ENCODE assay signal across 11 mouse cellular contexts in genomic region chr14:122484844-122485551, GRCm38 (mm10). TPM values are rescaled to one million over a fixed set of nuclear protein-coding genes. Genes with fewer than 3 reads are reported as not detected.
DNase-seq lines count a peak whose midpoint lies in the region; ATAC-seq and TF ChIP-seq lines count a peak whose summit lies in the region.
"Had no signal": no experiment of that assay in that cellular context is flagged by ENCODE, and none has a peak within 500 bp of the region (broad histone marks: within the 10 kb centered on the region; RNA-seq: fewer than 3 reads in every experiment).

No protein-coding gene starts in this region.

- DNase-seq in CH12.LX (ENCODE audit: extremely low read depth), result no peak
- DNase-seq in cerebellum, adult 9-10 months, result peak; percentile 72
- peak; percentile 56 for DNase-seq in forebrain, embryonic 14.5 days (ENCODE audit: low spot score)
- DNase-seq in thymus, postnatal 25 days, result no peak
- DNase-seq: right cerebral cortex, adult 18-20 months; thymus, postnatal 36 days had no signal

- H3K9me3 ChIP-seq in CH12.LX (replicated peaks; ENCODE audit: low read length), result no peaks in the 10 kb centered on the region
- H3K9me3 ChIP-seq in forebrain, embryonic 14.5 days (replicated peaks; ENCODE audit: control insufficient read depth, low read length), result no peaks in the 10 kb centered on the region
- no peaks in the 10 kb centered on the region for H3K9me3 ChIP-seq in heart, embryonic 11.5 days (replicated peaks; ENCODE audit: control insufficient read depth, low read length)

- ATAC-seq in forebrain, embryonic 14.5 days, result peak; percentile 21; the same call in 1 of the 2 replicates
- ATAC-seq in megakaryocyte-erythroid progenitor cell, adult 5-6 weeks (replicated peaks; ENCODE audit: low FRiP score, low TSS enrichment, poor library complexity, severe bottlenecking), result 0 out of 2 replicates have a peak, but pooled peaks have one; percentile 15
- no peak for ATAC-seq in erythroblast, adult 5-6 weeks (replicated peaks; ENCODE audit: low FRiP score, poor library complexity, severe bottlenecking)
- no peak for ATAC-seq in heart, embryonic 11.5 days (replicated peaks; ENCODE audit: insufficient number of reproducible peaks, low FRiP score, low TSS enrichment)
- ATAC-seq in activated CD4-positive, CD25-positive, alpha-beta regulatory T cell, adult 4 months, result no peak

- TF ChIP-seq CTCF in CH12.LX (conservative IDR thresholded peaks at IDR 0.05 in 1 of 2, IDR thresholded peaks at IDR 0.05 in 1 of 2; ENCODE audit: low read depth in 2 of 2, low read length in 2 of 2), result no peak

- TF ChIP-seq POLR2A in CH12.LX (IDR thresholded peaks at IDR 0.05; ENCODE audit: low read depth, low read length), result no peak

- peaks cover 4 to 26% of the 10 kb centered on the region in 2 experiments; a peak in 2 of 4 replicates for H3K4me1 ChIP-seq in CH12.LX (ENCODE audit: control insufficient read depth in 1 of 2, insufficient read depth in 2 of 2)
- peaks cover 9% of the 10 kb centered on the region; the same call in 1 of the 2 replicates for H3K4me1 ChIP-seq in forebrain, embryonic 14.5 days (ENCODE audit: control insufficient read depth, insufficient read depth, low read length)
- H3K4me1 ChIP-seq in heart, embryonic 11.5 days (ENCODE audit: control insufficient read depth, insufficient read depth, low read length), result no peaks in the 10 kb centered on the region

- H3K27me3 ChIP-seq in CH12.LX (replicated peaks), result no peaks in the 10 kb centered on the region
- H3K27me3 ChIP-seq in forebrain, embryonic 14.5 days (replicated peaks; ENCODE audit: control insufficient read depth, insufficient read depth, low read length), result peaks cover 57% of the 10 kb centered on the region
- H3K27me3 ChIP-seq in heart, embryonic 11.5 days (ENCODE audit: control insufficient read depth, insufficient read depth, low read length), result peaks cover 83% of the 10 kb centered on the region

- no peak for TF ChIP-seq RAD21 in CH12.LX (IDR thresholded peaks at IDR 0.05; ENCODE audit: low read depth, low read length)

- no peak overlapping the region for H3K9ac ChIP-seq in CH12.LX (ENCODE audit: insufficient read depth, low read depth)
- H3K9ac ChIP-seq in forebrain, embryonic 14.5 days (ENCODE audit: low read length), result peak overlapping the region; percentile 37
- no peak overlapping the region for H3K9ac ChIP-seq in heart, embryonic 11.5 days (ENCODE audit: low read depth, low read length)

- 0 out of 2 replicates have a peak overlapping the region, but pooled peaks have one; percentile 67 for H3K4me2 ChIP-seq in CH12.LX (ENCODE audit: insufficient read depth, low read depth, poor library complexity, severe bottlenecking)
- peak overlapping the region; percentile 73 for H3K4me2 ChIP-seq in forebrain, embryonic 14.5 days (ENCODE audit: low read length)
- no peak overlapping the region for H3K4me2 ChIP-seq in heart, embryonic 11.5 days

- H3K27ac ChIP-seq in CH12.LX (ENCODE audit: insufficient read depth, low read depth), result no peak overlapping the region
- H3K27ac ChIP-seq in forebrain, embryonic 14.5 days (ENCODE audit: low read depth, low read length), result peak overlapping the region; percentile 66
- no peak overlapping the region for H3K27ac ChIP-seq in heart, embryonic 11.5 days (ENCODE audit: low read depth, low read length)

- no peak for TF ChIP-seq EP300 in CH12.LX (IDR thresholded peaks at IDR 0.05; ENCODE audit: low read length)

- in situ Hi-C loops in CH12.LX (cut with MboI; ENCODE audit: low pct_ligation_motif_present, low pct_unique_long_range_greater_than_20kb, low sequenced_read_pairs), result no loop called here

- no peaks in the 10 kb centered on the region for H3K79me2 ChIP-seq in CH12.LX (replicated peaks; ENCODE audit: control insufficient read depth, extremely low read depth, insufficient read depth, poor library complexity, severe bottlenecking)

- dilution Hi-C loops in CH12.LX (cut with MboI; ENCODE audit: extremely low pct_ligation_motif_present, extremely low pct_unique_long_range_greater_than_20kb, low sequenced_read_pairs), result no loop called here

- no peaks in the 10 kb centered on the region for H3K36me3 ChIP-seq in CH12.LX (replicated peaks in 1 of 2; ENCODE audit: control insufficient read depth in 1 of 2, insufficient read depth in 1 of 2, low read length in 1 of 2)
- H3K36me3 ChIP-seq in forebrain, embryonic 14.5 days (ENCODE audit: control insufficient read depth, insufficient read depth, low read length), result no peaks in the 10 kb centered on the region
- H3K36me3 ChIP-seq in heart, embryonic 11.5 days (ENCODE audit: control insufficient read depth, insufficient read depth, low read length), result no peaks in the 10 kb centered on the region

- H3K4me3 ChIP-seq in CH12.LX (replicated peaks in 1 of 3; ENCODE audit: low read depth in 2 of 3, low read length in 2 of 3, poor library complexity in 1 of 3), result no peak overlapping the region
- H3K4me3 ChIP-seq in forebrain, embryonic 14.5 days (ENCODE audit: low read depth, low read length), result peak overlapping the region; percentile 1; the same call in 1 of the 2 replicates
- H3K4me3 ChIP-seq in heart, embryonic 11.5 days (ENCODE audit: low read depth, low read length), result no peak overlapping the region

- WGBS in forebrain, embryonic 14.5 days, result 8% methylated on average over 24 of the region's 24 CpGs
- WGBS in heart, embryonic 11.5 days (ENCODE audit: insufficient replicate concordance), result under 1% methylated on average over 24 of the region's 24 CpGs

RNA-seq across cellular contexts. Expression of gene Gm10837, which starts 5.4 kb away (rescaled TPM):
- total RNA-seq in CH12.LX (2012; rRNA removed), result not detected in 2 replicates
- not detected in 2 replicates for total RNA-seq in CH12.LX (2014; rRNA removed)
- polyA plus RNA-seq in CH12.LX (2012; ENCODE audit: insufficient read length, low read depth), result not detected in 2 replicates
- polyA plus RNA-seq in forebrain, embryonic 14.5 days (2014; fragmentation: Nextera tagmentation; extraction: Ambion mirVana), result 0.32 and 0.55 TPM in 2 replicates
- not detected in 2 replicates for total RNA-seq in megakaryocyte-erythroid progenitor cell, adult 5-6 weeks (2014; fragmentation: Nextera tagmentation)
- total RNA-seq in megakaryocyte-erythroid progenitor cell, adult 5-6 weeks (2017), result not detected in 2 replicates
- not detected in 2 replicates for total RNA-seq in erythroblast, adult 5-6 weeks (2015; ENCODE audit: low replicate concordance)
- total RNA-seq in erythroblast, adult 5-6 weeks (2017; ENCODE audit: low replicate concordance), result not detected in 2 replicates
- 0.10 TPM in 1 of 2 replicates, not detected in the other for polyA plus RNA-seq in heart, embryonic 11.5 days (2014; fragmentation: Nextera tagmentation; extraction: Ambion mirVana)
- not detected for polyA plus RNA-seq in activated CD4-positive, CD25-positive, alpha-beta regulatory T cell, adult 4 months (2017; shearing (Covaris generic))
- total RNA-seq: heart, postnatal 10 days had no signal

RNA-seq across cellular contexts. Expression of gene Zic2, which starts 9.8 kb away (rescaled TPM):
- total RNA-seq in CH12.LX (2012; rRNA removed) (not detected in 2 replicates), CH12.LX (2014; rRNA removed) (not detected in 2 replicates)
- 0.13 TPM in 1 of 2 replicates, not detected in the other for polyA plus RNA-seq in CH12.LX (2012; ENCODE audit: insufficient read length, low read depth)
- 7.3 and 9.8 TPM in 2 replicates for polyA plus RNA-seq in forebrain, embryonic 14.5 days (2014; fragmentation: Nextera tagmentation; extraction: Ambion mirVana)
- total RNA-seq in megakaryocyte-erythroid progenitor cell, adult 5-6 weeks (2014; fragmentation: Nextera tagmentation), result not detected in 2 replicates
- total RNA-seq in megakaryocyte-erythroid progenitor cell, adult 5-6 weeks (2017), result not detected in 2 replicates
- not detected in 2 replicates for total RNA-seq in erythroblast, adult 5-6 weeks (2015; ENCODE audit: low replicate concordance)
- total RNA-seq in erythroblast, adult 5-6 weeks (2017; ENCODE audit: low replicate concordance), result not detected in 2 replicates
- polyA plus RNA-seq in heart, embryonic 11.5 days (2014; fragmentation: Nextera tagmentation; extraction: Ambion mirVana), result 0.07 TPM in 1 of 2 replicates, not detected in the other
- polyA plus RNA-seq in activated CD4-positive, CD25-positive, alpha-beta regulatory T cell, adult 4 months (2017; shearing (Covaris generic)), result not detected
- total RNA-seq: heart, postnatal 10 days had no signal

RNA-seq across cellular contexts. Expression of gene Zic5, which starts 19.5 kb away (rescaled TPM):
- total RNA-seq in CH12.LX (2012; rRNA removed), result 1.5 and 2.6 TPM in 2 replicates
- total RNA-seq in CH12.LX (2014; rRNA removed), result 1.3 and 2.0 TPM in 2 replicates
- 8.1 and 9.1 TPM in 2 replicates for polyA plus RNA-seq in CH12.LX (2012; ENCODE audit: insufficient read length, low read depth)
- polyA plus RNA-seq in forebrain, embryonic 14.5 days (2014; fragmentation: Nextera tagmentation; extraction: Ambion mirVana), result 9.5 and 10.9 TPM in 2 replicates
- not detected in 2 replicates for total RNA-seq in megakaryocyte-erythroid progenitor cell, adult 5-6 weeks (2014; fragmentation: Nextera tagmentation)
- not detected in 2 replicates for total RNA-seq in megakaryocyte-erythroid progenitor cell, adult 5-6 weeks (2017)
- total RNA-seq in erythroblast, adult 5-6 weeks (2015; ENCODE audit: low replicate concordance), result not detected in 2 replicates
- not detected in 2 replicates for total RNA-seq in erythroblast, adult 5-6 weeks (2017; ENCODE audit: low replicate concordance)
- polyA plus RNA-seq in heart, embryonic 11.5 days (2014; fragmentation: Nextera tagmentation; extraction: Ambion mirVana), result 0.16 TPM in 1 of 2 replicates, not detected in the other
- polyA plus RNA-seq in activated CD4-positive, CD25-positive, alpha-beta regulatory T cell, adult 4 months (2017; shearing (Covaris generic)), result under 1 TPM in 1 of 2 experiments, not detected in 1; 0.12 TPM
- total RNA-seq: heart, postnatal 10 days had no signal

RNA-seq across cellular contexts. Expression of gene Gm5089, which starts 34.1 kb away (rescaled TPM):
- total RNA-seq in CH12.LX (2012; rRNA removed) (not detected in 2 replicates), CH12.LX (2014; rRNA removed) (not detected in 2 replicates)
- polyA plus RNA-seq in CH12.LX (2012; ENCODE audit: insufficient read length, low read depth), result not detected in 2 replicates
- polyA plus RNA-seq in forebrain, embryonic 14.5 days (2014; fragmentation: Nextera tagmentation; extraction: Ambion mirVana), result 0.25 and 0.33 TPM in 2 replicates
- total RNA-seq in megakaryocyte-erythroid progenitor cell, adult 5-6 weeks (2014; fragmentation: Nextera tagmentation), result not detected in 2 replicates
- not detected in 2 replicates for total RNA-seq in megakaryocyte-erythroid progenitor cell, adult 5-6 weeks (2017)
- total RNA-seq in erythroblast, adult 5-6 weeks (2015; ENCODE audit: low replicate concordance), result not detected in 2 replicates
- not detected in 2 replicates for total RNA-seq in erythroblast, adult 5-6 weeks (2017; ENCODE audit: low replicate concordance)
- polyA plus RNA-seq in heart, embryonic 11.5 days (2014; fragmentation: Nextera tagmentation; extraction: Ambion mirVana), result not detected in 2 replicates
- not detected for polyA plus RNA-seq in activated CD4-positive, CD25-positive, alpha-beta regulatory T cell, adult 4 months (2017; shearing (Covaris generic))
- total RNA-seq: heart, postnatal 10 days had no signal

RNA-seq across cellular contexts. Expression of gene Pcca, which starts 49.1 kb away (rescaled TPM):
- total RNA-seq in CH12.LX (2012; rRNA removed) (25.8 and 39.0 TPM in 2 replicates), CH12.LX (2014; rRNA removed) (10.3 and 11.2 TPM in 2 replicates)
- polyA plus RNA-seq in CH12.LX (2012; ENCODE audit: insufficient read length, low read depth), result 23.8 and 28.4 TPM in 2 replicates
- polyA plus RNA-seq in forebrain, embryonic 14.5 days (2014; fragmentation: Nextera tagmentation; extraction: Ambion mirVana), result 25.0 and 25.7 TPM in 2 replicates
- 36.5 and 52.3 TPM in 2 replicates for total RNA-seq in megakaryocyte-erythroid progenitor cell, adult 5-6 weeks (2014; fragmentation: Nextera tagmentation)
- 19.7 and 91.6 TPM in 2 replicates for total RNA-seq in megakaryocyte-erythroid progenitor cell, adult 5-6 weeks (2017)
- total RNA-seq in erythroblast, adult 5-6 weeks (2015; ENCODE audit: low replicate concordance), result 0.96 and 22.2 TPM in 2 replicates
- 8.4 and 9.8 TPM in 2 replicates for total RNA-seq in erythroblast, adult 5-6 weeks (2017; ENCODE audit: low replicate concordance)
- 24.9 and 27.5 TPM in 2 replicates for polyA plus RNA-seq in heart, embryonic 11.5 days (2014; fragmentation: Nextera tagmentation; extraction: Ambion mirVana)
- 10 to 100 TPM; 11.5 to 19.5 TPM for polyA plus RNA-seq in activated CD4-positive, CD25-positive, alpha-beta regulatory T cell, adult 4 months (2017; shearing (Covaris generic))

Comparison
In these comparisons a context has a peak if more than half of its experiments do, and no peak if none do; other contexts are left out.
1. DNase-seq: peak in cerebellum, adult 9-10 months (single experiment) and forebrain, embryonic 14.5 days (single experiment); none in CH12.LX (single experiment) and thymus, postnatal 25 days (single experiment).
2. ATAC-seq: peak in forebrain, embryonic 14.5 days (single experiment) and megakaryocyte-erythroid progenitor cell, adult 5-6 weeks (single experiment); none in erythroblast, adult 5-6 weeks (single experiment), heart, embryonic 11.5 days (single experiment) and activated CD4-positive, CD25-positive, alpha-beta regulatory T cell, adult 4 months (single experiment).